Mouse (Mus musculus) midbrain, postnatal 0 days (tissue): ENCODE measurements around the gene Glrb. TPM values are rescaled to one million over a fixed set of nuclear protein-coding genes. Genes with fewer than 3 reads are reported as not detected.

Source experiments
- ATAC-seq: fragments of 200-750 bp; cut with Nextera tagmentation; 2 replicates; pipeline ENCODE4 v1.8.0; 2017; ENCODE audit warnings: moderate number of reproducible peaks, mild to moderate bottlenecking, moderate TSS enrichment, moderate library complexity; ENCODE audit not compliant: low FRiP score
- DNase-seq: peaks from one replicate; pipeline ENCODE4 v3.0.0-alpha.2; 2015; ENCODE audit warnings: low spot score
- H3K27ac ChIP-seq: fragments of 300-500 bp; sonication (generic); 2 replicates; pipeline ENCODE4 v1.5.1; 2014; ENCODE audit warnings: low read depth, mild to moderate bottlenecking, low read length, mixed read lengths
- H3K27me3 ChIP-seq: fragments of 300-500 bp; sonication (generic); 2 replicates; pipeline ENCODE4 v1.6.1; 2014; ENCODE audit warnings: low read length, control low read depth, mixed read lengths; ENCODE audit not compliant: insufficient read depth
- H3K36me3 ChIP-seq: fragments of 300-500 bp; sonication (generic); 2 replicates; pipeline ENCODE4 v1.6.1; 2014; ENCODE audit warnings: low read length, control low read depth, mixed read lengths; ENCODE audit not compliant: insufficient read depth
- H3K4me1 ChIP-seq: fragments of 300-500 bp; sonication (generic); 2 replicates; pipeline ENCODE4 v1.6.1; 2014; ENCODE audit warnings: mild to moderate bottlenecking, control low read depth, antibody characterized with exemption, low read length, mixed read lengths; ENCODE audit not compliant: insufficient read depth
- H3K4me2 ChIP-seq: fragments of 300-500 bp; sonication (generic); 2 replicates; pipeline ENCODE4 v1.6.1; 2014; ENCODE audit warnings: low read depth, mild to moderate bottlenecking, low read length, mixed read lengths; ENCODE audit not compliant: poor library complexity, severe bottlenecking
- H3K4me3 ChIP-seq: fragments of 300-500 bp; sonication (generic); 2 replicates; pipeline ENCODE4 v1.5.1; 2014; ENCODE audit warnings: low read depth, mild to moderate bottlenecking, low read length, moderate library complexity
- H3K9ac ChIP-seq: fragments of 300-500 bp; sonication (generic); replicated peaks from 2 replicates; pipeline ENCODE4 v1.6.1; 2014; ENCODE audit warnings: mild to moderate bottlenecking, low read length, moderate library complexity, mixed read lengths; ENCODE audit not compliant: poor library complexity, severe bottlenecking
- H3K9me3 ChIP-seq: fragments of 300-500 bp; sonication (generic); 2 replicates; pipeline ENCODE4 v1.6.1; 2016; ENCODE audit warnings: low read length, control low read depth
- CTCF ChIP-seq: IDR thresholded peaks from 2 replicates; pipeline ENCODE4 v1.5.1; 2016; ENCODE audit warnings: antibody characterized with exemption, mild to moderate bottlenecking
- WGBS: fragments of 180-500 bp; shearing (Covaris S2); extraction: QIAGEN DNeasy Blood & Tissue Kit; methylation state at CpG from one replicate; pipeline ENCODE4 v1.1.7; 2014; 5-methylcytosine and 5-hydroxymethylcytosine counted together
- polyA plus RNA-seq: library from polyadenylated mRNA; unstranded; fragments of >200 nt; fragmentation: Nextera tagmentation; extraction: Ambion mirVana; gene quantifications from 2 replicates; pipeline ENCODE4 v1.2.1, GENCODE M21; 2015
- total RNA-seq: library from RNA; depleted of rRNA; stranded (reverse); fragments of >200 nt; gene quantifications from 2 replicates; pipeline ENCODE4 v1.2.3, GENCODE M21; 2014

Gene Glrb
- total and polyA plus RNA-seq, 2 experiments from 2014 or later: 62.2 to 96.0 TPM

- ATAC-seq: no peak
- H3K9ac ChIP-seq: no peak overlapping the region
- 45% methylated on average over 7 of the region's 7 CpGs for WGBS
These were observed 38.6 kb downstream of the Glrb start for GRCm38 (mm10) chr3:80874690-80875353.

DNA sequence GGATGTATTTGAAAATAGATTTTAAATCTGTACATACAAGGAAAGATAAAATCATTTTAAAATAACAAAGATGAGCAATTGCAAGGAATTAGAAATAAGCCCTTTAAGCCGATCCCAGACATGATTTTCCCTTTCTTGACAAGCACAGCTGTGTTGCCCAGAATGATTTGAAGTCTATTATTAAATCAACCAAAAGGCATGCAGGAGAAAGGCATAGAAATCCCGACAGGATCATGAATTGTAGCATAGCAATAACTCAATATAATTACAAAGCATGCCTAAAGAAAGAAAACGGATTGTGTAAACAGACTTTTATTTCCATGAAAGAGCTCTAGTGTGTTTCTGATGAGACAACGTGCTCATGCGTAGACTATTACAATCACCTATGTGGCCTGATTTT lies 39.4 kb downstream of the Glrb start:
- DNase-seq: no peak
- no peak for TF ChIP-seq CTCF
- Histone ChIP-seq H3K27me3 (no peaks in the 10 kb centered on the region), H3K4me3 (no peak overlapping the region), H3K9me3 (no peaks in the 10 kb centered on the region), H3K9ac (no peak overlapping the region), H3K27ac (no peak overlapping the region), H3K4me2 (no peak overlapping the region), H3K36me3 (no peaks in the 10 kb centered on the region), H3K4me1 (no peaks in the 10 kb centered on the region)
- WGBS: 49% methylated on average over 5 of the region's 5 CpGs
- ATAC-seq: no peak

More at GRCm38 (mm10) chr3:80874690-80875353, 38.6 kb downstream of the Glrb start:
- DNase-seq: no peak
- H3K27ac ChIP-seq: no peak overlapping the region
- no peaks in the 10 kb centered on the region for H3K36me3 ChIP-seq
- no peak for TF ChIP-seq CTCF
- H3K4me3 ChIP-seq: no peak overlapping the region
- H3K4me2 ChIP-seq: no peak overlapping the region
- H3K27me3 ChIP-seq: no peaks in the 10 kb centered on the region
- H3K4me1 ChIP-seq: no peaks in the 10 kb centered on the region
- H3K9me3 ChIP-seq: no peaks in the 10 kb centered on the region

DNA sequence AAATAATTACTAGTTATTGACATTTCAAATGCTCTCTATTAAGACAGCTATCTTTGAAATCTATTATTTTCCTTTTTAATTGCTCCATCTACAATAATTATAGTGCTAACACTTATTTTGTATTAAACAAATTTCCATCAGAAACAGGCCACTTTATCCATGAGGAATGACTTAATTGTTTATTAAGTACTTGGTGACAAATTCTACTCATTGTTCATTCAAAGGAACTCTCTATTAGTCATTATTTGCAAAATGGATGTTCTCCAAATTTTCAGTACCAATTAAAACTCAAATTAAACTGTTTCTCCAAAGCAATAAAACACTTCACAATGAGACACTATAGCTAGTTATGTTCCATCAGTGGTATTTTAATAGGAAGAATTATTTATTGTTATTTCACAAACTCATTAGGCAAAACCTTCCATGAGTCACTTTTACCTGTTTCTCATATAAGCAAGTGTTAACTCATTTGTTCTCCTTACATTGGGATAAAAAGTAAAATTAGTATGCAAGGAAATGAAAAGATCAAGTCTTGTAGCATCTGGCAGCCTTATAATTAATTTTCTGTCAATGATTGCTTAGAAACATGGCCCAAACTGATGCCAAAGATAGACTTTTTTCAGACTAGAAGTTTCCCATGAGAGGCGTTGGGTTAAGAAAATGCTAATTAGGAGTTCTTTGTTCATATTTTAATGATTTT lies 41.8 kb downstream of the Glrb start:
- Histone ChIP-seq H3K4me1 (no peaks in the 10 kb centered on the region), H3K9me3 (no peaks in the 10 kb centered on the region), H3K9ac (no peak overlapping the region), H3K4me2 (no peak overlapping the region), H3K4me3 (no peak overlapping the region), H3K27me3 (no peaks in the 10 kb centered on the region), H3K36me3 (no peaks in the 10 kb centered on the region), H3K27ac (no peak overlapping the region)
- TF ChIP-seq CTCF: no peak
- no peak for ATAC-seq
- no peak for DNase-seq
- 80% methylated on average over 1 of the region's 1 CpGs for WGBS

DNA sequence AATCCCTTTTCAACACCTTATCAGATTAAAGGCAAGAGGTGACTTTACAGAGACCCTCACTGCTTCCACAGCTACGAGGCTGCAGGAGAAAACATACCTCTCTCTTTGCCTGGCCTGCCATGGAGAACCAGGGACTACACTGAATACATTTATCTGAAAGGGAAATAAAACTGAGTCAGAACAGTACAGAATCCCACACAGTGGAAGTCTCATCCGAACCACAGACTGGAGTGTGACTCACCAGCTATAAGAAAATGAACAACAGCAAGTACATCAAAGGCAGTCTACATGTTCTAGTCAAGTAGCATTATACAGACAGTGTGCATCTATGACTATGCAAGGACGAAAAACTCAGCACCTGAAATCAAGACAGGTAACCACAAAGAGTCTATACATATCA lies 46.1 kb downstream of the Glrb start:
- H3K9me3 ChIP-seq: no peaks in the 10 kb centered on the region
- no peaks in the 10 kb centered on the region for H3K36me3 ChIP-seq
- ATAC-seq (no peak), DNase-seq (no peak)
- H3K27me3 ChIP-seq: no peaks in the 10 kb centered on the region
- no peak overlapping the region for H3K4me2 ChIP-seq
- H3K4me1 ChIP-seq: no peaks in the 10 kb centered on the region
- H3K9ac ChIP-seq: no peak overlapping the region
- no peak overlapping the region for H3K4me3 ChIP-seq
- TF ChIP-seq CTCF: no peak
- WGBS: 87% methylated on average over 3 of the region's 3 CpGs
- H3K27ac ChIP-seq: no peak overlapping the region

DNA sequence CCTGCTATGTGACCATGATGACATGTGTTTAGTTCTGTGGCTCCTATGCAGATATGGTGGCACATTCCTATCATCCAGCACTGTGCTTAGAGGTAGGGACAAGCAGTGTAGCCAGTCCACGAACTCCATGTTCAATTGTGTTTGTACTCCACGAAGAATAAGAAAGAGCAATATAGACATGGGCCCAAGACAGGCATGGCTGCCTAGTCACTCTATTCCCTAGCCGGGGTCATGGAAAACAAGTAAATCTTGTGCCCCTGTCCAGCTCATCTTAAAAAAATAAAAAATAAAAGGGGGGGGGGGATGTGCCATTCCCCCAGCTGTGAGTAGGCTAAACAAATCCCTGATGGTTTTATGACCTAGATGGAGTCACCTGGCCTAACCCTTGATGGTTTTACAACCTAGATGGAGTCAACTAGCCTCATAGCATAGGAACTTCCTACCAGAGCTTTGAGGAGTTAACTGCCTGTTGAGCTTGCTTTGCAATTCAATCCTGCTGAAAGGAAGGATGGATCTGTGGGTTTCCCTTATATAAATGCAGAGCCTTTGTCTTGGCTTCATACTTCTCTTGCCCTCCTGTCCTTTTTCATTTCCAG lies 60.5 kb downstream of the Glrb start:
- Histone ChIP-seq H3K27me3 (no peaks in the 10 kb centered on the region), H3K9me3 (no peaks in the 10 kb centered on the region), H3K36me3 (no peaks in the 10 kb centered on the region), H3K4me1 (no peaks in the 10 kb centered on the region), H3K27ac (no peak overlapping the region), H3K4me3 (no peak overlapping the region), H3K4me2 (no peak overlapping the region), H3K9ac (no peak overlapping the region)
- no peak for DNase-seq
- 92% methylated on average over 3 of the region's 3 CpGs for WGBS
- ATAC-seq: no peak
- TF ChIP-seq CTCF: no peak

GRCm38 (mm10) chr3:80850947-80851346 lies 62.5 kb downstream of the Glrb start:
- TF ChIP-seq CTCF: no peak
- Histone ChIP-seq H3K27me3 (no peaks in the 10 kb centered on the region), H3K27ac (no peak overlapping the region), H3K9ac (no peak overlapping the region), H3K36me3 (no peaks in the 10 kb centered on the region), H3K4me2 (no peak overlapping the region), H3K4me1 (no peaks in the 10 kb centered on the region), H3K9me3 (no peaks in the 10 kb centered on the region), H3K4me3 (no peak overlapping the region)
- WGBS: 89% methylated on average over 10 of the region's 10 CpGs
- DNase-seq (no peak), ATAC-seq (no peak)
